Mouse (Mus musculus) lung, postnatal 14 days (tissue): Measurements from ENCODE around the gene Calcb.

Source experiments
- DNase-seq: peaks from one replicate; pipeline ENCODE4 v3.0.0; 2021

Gene Calcb

DNA sequence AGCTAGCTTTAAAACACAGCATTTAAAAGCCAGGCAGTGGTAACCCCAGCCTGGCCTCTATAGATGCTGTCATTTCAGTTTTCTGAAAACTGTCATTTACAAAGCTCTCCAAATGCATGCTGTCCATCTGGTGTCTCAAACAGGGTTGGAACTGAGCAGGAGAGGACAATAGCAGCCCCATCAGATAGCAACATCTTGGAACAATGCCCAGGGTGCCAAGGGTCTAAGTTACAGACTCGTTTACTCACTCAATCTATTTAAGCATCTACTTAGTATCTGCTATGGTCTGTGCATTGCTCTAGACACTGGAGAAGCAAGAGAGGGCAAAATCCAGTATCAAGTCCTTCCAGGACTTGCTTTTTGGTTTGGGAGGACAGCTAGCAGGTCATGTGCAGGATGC, 35.8 kb downstream of the Calcb start:
- no peak for DNase-seq

DNA sequence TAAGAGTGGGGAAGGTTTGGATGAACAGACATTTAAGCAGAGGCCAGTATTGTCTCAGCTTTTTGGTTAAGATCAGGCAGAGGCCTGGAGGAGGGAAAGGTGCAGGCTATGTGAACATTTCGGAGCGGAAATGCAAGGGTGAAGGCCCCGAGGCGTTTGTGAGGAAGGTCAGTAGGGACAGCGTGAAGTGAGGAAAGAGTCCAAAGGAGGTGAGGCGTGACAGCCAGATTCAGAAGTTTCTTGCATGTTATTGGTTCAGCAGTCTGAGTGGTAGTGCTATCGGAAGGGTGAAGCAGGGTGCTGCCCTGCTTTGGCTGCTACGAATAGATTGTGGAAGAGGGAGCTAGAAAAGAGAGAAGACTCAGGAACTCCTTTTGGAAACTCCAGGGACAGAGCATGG, 36.2 kb downstream of the Calcb start:
- DNase-seq = no peak

DNA sequence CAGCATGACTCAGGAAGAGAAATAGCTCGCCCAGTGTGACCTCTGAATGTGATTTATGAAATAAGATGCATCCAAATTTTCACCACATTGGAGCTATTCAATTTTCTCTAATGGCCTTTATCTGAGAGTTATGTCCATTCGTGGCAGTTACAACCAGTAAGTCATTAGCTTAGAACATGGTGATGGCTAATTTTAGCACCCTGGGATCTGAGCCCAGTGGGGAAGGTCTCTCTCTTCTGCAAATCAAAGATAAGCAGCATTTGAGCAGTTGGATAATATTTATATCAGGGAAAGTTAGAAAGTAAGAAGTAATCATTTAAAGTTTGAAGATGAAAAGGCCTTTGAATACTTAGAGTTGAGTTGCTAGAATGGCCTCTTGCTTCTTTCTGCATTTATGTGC, 44.2 kb downstream of the Calcb start:
- no peak for DNase-seq

DNA sequence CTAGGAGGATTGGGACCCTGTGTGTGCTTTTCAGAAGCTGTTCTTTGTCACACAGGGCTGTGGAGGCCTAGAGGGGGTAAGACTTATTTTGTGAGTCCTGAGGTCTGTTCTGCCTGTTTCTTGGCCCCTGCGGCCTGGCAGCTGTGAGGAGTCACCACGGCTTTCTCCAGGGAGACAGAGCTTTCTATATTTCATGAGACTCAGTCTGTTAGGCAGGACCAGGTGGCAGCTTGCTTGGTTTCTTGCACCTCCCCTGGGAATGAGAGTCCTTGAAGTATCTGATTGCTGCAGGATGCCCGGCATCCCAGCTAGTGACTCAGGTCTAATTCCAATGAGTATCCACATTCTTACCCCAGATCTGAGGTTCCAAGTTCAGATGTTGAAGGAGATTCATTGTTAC, 46.8 kb downstream of the Calcb start:
- DNase-seq = no peak

DNA sequence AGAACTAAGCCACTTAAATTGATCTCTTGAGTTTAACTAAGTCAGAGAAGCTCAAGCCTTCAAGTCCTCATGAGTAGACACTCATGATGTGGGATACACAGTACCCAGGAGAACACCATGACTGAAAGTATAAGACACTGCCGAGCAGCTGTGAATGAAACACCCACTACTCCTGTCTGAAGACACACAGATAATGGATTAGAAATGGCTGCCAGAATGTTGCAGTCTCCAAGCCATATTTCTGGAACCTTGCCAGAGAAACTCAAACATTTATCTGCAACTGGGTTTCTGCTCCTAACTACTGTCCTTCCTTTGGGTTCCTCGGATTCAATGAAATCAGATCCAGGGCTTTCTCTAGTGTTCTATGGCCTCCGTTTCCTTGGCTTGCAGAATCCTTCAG, 48.1 kb downstream of the Calcb start:
- DNase-seq = no peak

DNA sequence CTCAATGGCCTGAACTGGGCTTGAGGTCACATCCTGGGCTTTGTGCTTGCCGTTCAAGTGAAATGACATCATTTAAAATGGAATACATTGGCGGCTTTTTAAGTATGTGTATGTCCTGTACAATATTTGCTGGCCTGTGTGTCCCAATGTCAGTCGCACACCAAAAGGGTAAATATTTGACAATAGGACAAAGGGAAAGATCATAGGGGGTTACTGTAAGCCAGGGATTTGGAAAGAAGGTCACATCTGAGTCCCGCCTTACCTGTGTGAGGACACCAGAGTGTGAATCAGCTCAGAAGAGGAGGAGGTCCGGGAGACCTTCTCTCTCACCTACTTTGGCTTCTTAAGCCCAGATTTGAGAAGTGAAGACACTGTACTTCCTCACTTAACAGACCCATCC, 50.1 kb downstream of the Calcb start:
- DNase-seq = no peak

DNA sequence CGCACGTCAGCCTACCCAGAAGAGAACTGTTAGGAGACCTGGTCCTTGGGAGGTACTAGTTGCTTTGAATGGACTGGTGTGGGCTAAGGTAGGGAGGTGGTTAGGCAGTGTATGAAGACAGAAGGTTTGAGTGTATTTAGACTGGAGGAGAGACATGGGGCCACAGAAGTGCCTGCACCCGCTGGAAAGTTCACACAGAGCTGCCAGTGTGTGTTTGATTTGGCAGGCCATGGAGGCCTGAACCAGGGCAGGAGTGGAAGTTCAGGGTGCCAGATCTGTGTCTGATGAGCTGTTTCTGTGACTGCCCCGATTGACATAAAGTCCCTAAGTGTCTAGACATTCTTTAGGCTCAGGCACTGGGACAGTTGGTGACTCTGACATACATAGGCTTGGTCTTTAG, 50.6 kb downstream of the Calcb start:
- DNase-seq = no peak

DNA sequence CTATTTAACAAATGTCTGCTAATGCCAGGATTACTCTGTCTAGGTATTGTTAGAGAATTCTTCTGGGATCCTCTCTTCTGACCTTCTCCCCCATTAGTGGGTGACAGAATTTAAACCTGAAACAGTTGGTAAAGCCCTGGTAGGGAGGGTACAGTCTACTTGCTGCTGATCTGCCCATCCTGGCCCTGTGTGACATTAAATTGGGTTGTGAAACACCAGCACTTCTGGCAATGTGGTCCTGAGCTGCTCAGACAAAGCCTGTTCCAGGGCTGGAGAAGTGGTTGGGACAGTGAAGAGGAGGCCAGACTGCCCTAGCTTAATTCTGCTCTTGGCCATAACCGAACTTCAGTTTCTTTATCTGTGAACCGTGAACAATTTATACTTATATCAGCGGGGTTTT, 52.1 kb downstream of the Calcb start:
- DNase-seq = no peak

DNA sequence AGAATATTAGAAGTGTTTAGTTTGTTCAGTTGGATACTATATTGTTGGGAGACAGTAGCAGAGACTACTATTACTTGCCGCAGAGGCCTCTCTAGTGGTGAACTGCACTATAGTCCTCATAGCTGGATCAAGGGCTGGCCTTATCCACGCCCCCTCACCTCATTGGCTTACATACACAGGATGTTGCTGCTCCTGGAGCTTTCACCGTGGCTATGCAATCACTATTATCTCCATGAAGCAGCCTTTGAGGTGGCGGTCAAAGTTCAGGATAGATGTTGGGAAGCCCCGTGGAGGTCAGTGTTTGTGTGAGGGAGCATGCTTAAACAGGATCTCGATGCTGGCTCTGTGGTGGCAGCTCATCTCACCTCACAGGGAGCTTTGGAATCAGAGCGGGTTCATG, 53.4 kb downstream of the Calcb start:
- no peak for DNase-seq
